Mouse (Mus musculus) spleen, postnatal 14 days (tissue): ENCODE measurements around the gene Cers3.

ENCODE experiments used
- DNase-seq, 2 experiments: peaks; one replicate each; pipeline ENCODE4 v3.0.0; 2021 to 2022; ENCODE audit warnings: low spot score in 2 of 2

The Cers3 gene

GRCm38 (mm10) chr7:66840008-66840719, 96.9 kb downstream of the Cers3 start:
- peak in 1 of 2 experiments; percentile 14 for DNase-seq

GRCm38 (mm10) chr7:66841165-66841564, 97.9 kb downstream of the Cers3 start:
- no peak for DNase-seq

GRCm38 (mm10) chr7:66842021-66842420, 98.7 kb downstream of the Cers3 start:
- no peak for DNase-seq

GRCm38 (mm10) chr7:66843846-66844245, 100.5 kb downstream of the Cers3 start:
- no peak for DNase-seq

- DNase-seq = no peak
Measured at GRCm38 (mm10) chr7:66846582-66846981, 103.3 kb downstream of the Cers3 start.

- DNase-seq = no peak
Measured at GRCm38 (mm10) chr7:66847299-66847698, 104.0 kb downstream of the Cers3 start.

- DNase-seq = no peak
Measured at GRCm38 (mm10) chr7:66849316-66849715, 106.0 kb downstream of the Cers3 start.

- DNase-seq = no peak
Measured at GRCm38 (mm10) chr7:66852164-66852563, 108.9 kb downstream of the Cers3 start.

GRCm38 (mm10) chr7:66857610-66858009, 114.3 kb downstream of the Cers3 start:
- no peak for DNase-seq

- no peak for DNase-seq
Measured at GRCm38 (mm10) chr7:66858247-66859075, 115.2 kb downstream of the Cers3 start.

GRCm38 (mm10) chr7:66859220-66859619, 115.9 kb downstream of the Cers3 start:
- DNase-seq = no peak

- no peak for DNase-seq
Measured at GRCm38 (mm10) chr7:66866944-66867718, 123.8 kb downstream of the Cers3 start.

GRCm38 (mm10) chr7:66867719-66868501, 124.6 kb downstream of the Cers3 start:
- DNase-seq = no peak

- no peak for DNase-seq
Measured at GRCm38 (mm10) chr7:66871520-66871919, 128.2 kb downstream of the Cers3 start.

GRCm38 (mm10) chr7:66871940-66872511, 128.7 kb downstream of the Cers3 start:
- no peak for DNase-seq

- no peak for DNase-seq
Measured at GRCm38 (mm10) chr7:66873235-66873634, 129.9 kb downstream of the Cers3 start.
